Mouse (Mus musculus): ENCODE measurements around the gene Zfr2.

DNA sequence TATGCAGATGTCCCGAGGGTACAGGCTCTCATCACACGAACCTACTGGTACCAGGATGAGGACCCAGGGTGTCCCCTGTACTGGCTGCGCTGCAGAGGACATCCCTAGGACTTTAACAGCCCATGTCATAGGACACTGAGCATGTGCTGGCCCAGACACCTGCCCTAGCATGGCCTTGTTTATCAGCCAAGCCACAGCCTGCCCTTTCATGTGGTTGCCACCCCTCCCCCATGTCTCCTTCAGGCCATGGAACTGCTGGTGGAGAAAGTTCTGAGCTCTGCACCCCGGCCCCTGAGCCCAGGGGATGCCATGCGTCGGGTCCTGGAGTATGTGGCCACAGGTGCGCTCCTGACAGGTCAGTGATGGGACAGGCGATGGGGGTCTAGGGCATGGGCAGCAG lies 16.5 kb downstream of the Zfr2 start:
- TF ChIP-seq CTCF (IDR thresholded peaks at IDR 0.05; ENCODE audit: control insufficient read depth, insufficient read depth, insufficient read length) (no peak), FOSL1 (IDR thresholded peaks at IDR 0.05; ENCODE audit: insufficient read depth, low read length, poor library complexity, severe bottlenecking) (no peak), USF1 (IDR thresholded peaks at IDR 0.05; ENCODE audit: low read depth) (no peak)
